Mouse (Mus musculus): ENCODE results near the gene Olfr420.

Olfr420 gene

DNA sequence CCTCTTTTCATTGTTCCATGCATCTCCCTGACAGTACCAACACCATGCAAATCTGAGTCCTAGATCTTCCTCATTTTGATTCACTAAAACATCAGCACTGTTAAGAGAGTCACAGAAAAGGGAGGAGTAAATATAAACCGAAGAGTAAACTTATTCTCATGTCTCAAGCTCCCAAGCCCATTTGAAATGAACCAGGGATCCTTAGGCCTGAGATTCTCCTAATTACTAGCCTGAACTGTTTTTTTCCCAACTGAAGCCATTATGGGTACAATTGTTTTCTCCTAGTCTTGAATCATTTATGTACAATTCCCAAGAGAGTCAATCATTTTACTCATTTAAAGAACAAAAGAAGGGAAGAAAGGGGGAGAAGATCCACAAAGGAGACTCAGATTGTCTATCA lies at the start of gene Olfr420:
Gene Olfr420 (plus strand): TSS at position 301 of the 400 bp plus-strand sequence.
- no peak for DNase-seq (ENCODE audit: extremely low spot score, low spot score)

GRCm38 (mm10) chr1:174121062-174121461 lies 34.4 kb upstream of the Olfr420 start, which contains the start of gene Olfr231:
Gene Olfr231, minus strand, starts transcription at chr1:174121162.
- DNase-seq (ENCODE audit: extremely low spot score, low spot score), result no peak

GRCm38 (mm10) chr1:174131217-174131616 lies 24.2 kb upstream of the Olfr420 start, which contains the start of gene Olfr424:
Gene Olfr424, plus strand, starts transcription at chr1:174131517.
- DNase-seq (ENCODE audit: extremely low spot score, low spot score), result no peak

DNA sequence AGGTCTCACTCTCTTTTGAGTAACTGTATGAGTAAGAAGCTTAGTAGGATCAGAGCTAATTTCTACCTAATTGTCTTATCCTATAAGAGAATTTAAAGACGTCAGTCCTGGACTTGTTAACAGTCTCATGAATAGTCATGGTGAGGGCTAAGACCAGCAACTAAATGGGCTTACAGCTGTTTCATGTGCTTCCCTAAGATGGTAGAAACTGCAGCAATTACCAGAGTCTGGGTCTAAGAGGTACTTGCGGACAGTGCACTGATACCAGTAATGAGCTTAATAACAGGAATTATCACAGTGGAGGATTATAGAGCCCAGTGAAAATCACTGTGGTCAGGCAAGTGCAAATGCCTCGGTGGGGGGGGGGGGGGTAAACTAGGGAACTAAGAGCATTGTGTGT lies 23.4 kb upstream of the Olfr420 start:
- DNase-seq (ENCODE audit: extremely low spot score, low spot score), result no peak

GRCm38 (mm10) chr1:174141384-174141783 lies 14.0 kb upstream of the Olfr420 start:
- DNase-seq (ENCODE audit: extremely low spot score, low spot score), result no peak

DNA sequence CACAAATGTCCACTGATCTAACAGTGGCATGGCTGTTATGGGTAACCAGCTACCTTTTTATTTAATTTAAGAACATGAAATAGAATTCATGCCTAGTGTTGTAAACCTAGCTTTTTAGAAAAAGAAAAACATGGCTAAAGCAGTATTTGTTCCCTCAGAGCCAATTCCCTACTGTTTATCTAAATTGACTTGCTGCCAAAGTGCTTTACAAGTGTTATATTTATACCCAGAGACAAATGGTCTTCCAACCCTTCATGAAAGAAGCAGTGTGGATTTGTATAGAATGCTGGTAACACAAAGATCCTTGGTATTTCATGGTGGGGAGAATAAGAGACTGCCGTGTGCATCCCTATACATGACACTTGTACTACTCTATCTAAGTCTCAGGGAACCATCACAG lies 8.7 kb upstream of the Olfr420 start:
- no peak for DNase-seq (ENCODE audit: extremely low spot score, low spot score)

DNA sequence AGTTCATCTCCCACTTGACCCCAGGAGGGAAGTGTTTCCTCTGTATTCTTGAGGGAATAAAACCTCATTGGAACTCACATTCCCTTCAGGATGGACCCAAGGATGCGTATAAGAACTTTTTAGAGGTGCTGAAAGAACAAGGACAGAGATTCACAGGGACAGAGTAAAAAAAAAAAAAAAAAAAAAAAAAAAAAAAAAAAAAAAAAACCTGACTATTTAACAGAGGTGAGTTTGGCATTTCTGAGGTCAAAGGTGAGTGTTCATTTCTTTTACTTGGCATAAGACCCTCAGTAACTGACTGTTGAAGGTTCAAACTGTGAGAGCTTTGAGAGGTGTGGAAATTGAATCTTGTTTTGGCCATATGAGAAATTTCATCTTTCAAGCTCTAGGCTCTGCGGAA lies 6.1 kb upstream of the Olfr420 start:
- no peak for DNase-seq (ENCODE audit: extremely low spot score, low spot score)

GRCm38 (mm10) chr1:174157622-174158021 lies 2.2 kb downstream of the Olfr420 start:
- DNase-seq (ENCODE audit: extremely low spot score, low spot score), result no peak

DNA sequence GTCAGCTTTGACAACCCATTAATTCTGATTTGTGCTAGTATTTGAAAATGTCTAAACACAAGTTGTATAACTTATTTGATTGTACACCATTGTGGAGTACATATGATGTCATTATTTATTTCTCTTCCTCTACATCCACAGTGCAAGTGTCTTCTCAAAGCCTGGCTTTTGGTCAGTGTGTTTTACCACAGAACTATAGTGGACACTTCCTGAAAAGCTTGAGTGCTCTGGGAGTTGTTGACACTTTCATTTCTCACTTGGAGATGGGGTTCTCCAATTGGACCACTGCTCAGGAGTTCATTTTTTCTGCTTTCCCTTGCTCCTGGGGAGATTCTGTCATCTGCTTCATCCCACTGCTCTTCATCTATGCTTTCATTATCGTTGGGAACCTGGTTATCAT lies 3.1 kb downstream of the Olfr420 start:
- no peak for DNase-seq (ENCODE audit: extremely low spot score, low spot score)

GRCm38 (mm10) chr1:174159095-174159494 lies 3.7 kb downstream of the Olfr420 start:
- no peak for DNase-seq (ENCODE audit: extremely low spot score, low spot score)

GRCm38 (mm10) chr1:174169024-174169423 lies 13.6 kb downstream of the Olfr420 start:
- DNase-seq (ENCODE audit: extremely low spot score, low spot score), result no peak

GRCm38 (mm10) chr1:174170706-174171501 lies 15.5 kb downstream of the Olfr420 start:
- no peak for DNase-seq (ENCODE audit: extremely low spot score, low spot score)

DNA sequence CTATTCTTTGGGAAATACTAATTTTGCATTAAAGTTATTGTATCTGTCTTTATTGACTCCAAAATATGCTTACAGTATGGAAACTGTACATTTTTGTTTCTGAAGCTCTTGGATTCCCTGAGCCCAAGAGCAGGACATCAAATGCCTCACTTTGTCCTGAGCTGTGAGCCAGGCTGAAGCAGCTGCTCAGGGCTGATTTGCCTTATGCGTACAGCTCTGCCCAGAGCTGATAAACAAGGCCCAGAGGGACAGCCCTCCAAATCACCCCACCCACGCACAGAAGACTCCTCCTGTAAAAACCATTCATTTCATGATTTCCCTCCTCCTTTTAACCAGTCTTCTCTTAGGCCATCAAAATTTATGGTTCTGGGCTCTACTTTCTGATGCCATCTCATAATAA lies 16.1 kb downstream of the Olfr420 start:
- no peak for DNase-seq (ENCODE audit: extremely low spot score, low spot score)

DNA sequence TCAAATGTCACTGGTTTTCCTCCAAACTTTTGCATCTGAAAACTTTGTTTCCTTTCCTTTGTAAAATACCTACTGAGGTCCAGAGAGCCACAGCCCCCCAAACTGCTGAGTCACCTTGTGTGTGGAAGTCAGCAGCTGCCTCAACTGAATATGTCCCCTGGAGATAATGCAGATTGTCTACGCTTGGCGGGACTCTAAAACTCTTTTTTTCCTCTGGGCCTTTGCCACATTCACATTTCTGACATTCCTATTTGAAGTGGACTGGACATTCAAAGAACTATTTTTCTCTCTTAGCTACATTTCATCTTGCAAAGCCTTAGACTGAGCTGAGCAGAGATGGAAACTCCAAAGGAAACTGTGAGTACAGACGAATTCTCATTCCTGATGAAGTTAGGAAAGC lies 17.2 kb downstream of the Olfr420 start, which contains the start of gene Spta1:
Gene Spta1 (plus strand): TSS at position 172 of the 400 bp plus-strand sequence.
- no peak for DNase-seq (ENCODE audit: extremely low spot score, low spot score)

GRCm38 (mm10) chr1:174204699-174205098 lies 49.3 kb downstream of the Olfr420 start:
- DNase-seq (ENCODE audit: extremely low spot score, low spot score), result no peak
